Mouse (Mus musculus) stomach, embryonic 14.5 days (tissue): ENCODE measurements around the gene Rps18. TPM values are rescaled to one million over a fixed set of nuclear protein-coding genes. Genes with fewer than 3 reads are reported as not detected.
A peak's percentile ranks its signal among the peaks of the same experiment; 100 is the strongest.

Experiments used
- ATAC-seq: fragments of 200-750 bp; cut with Nextera tagmentation; 2 replicates; pipeline ENCODE4 v1.8.0; 2017; ENCODE audit warnings: low read depth, moderate TSS enrichment; ENCODE audit not compliant: insufficient number of reproducible peaks, insufficient read depth, low FRiP score
- H3K27ac ChIP-seq: fragments of 300-500 bp; sonication (generic); 2 replicates; pipeline ENCODE4 v1.5.1; 2014; ENCODE audit warnings: mild to moderate bottlenecking, low read length, moderate library complexity, mixed read lengths
- H3K27me3 ChIP-seq: fragments of 300-500 bp; sonication (generic); 2 replicates; pipeline ENCODE4 v1.6.1; 2014; ENCODE audit warnings: low read length, control low read depth, mixed read lengths; ENCODE audit not compliant: control insufficient read depth, insufficient read depth
- H3K36me3 ChIP-seq: fragments of 300-500 bp; sonication (generic); 2 replicates; pipeline ENCODE4 v1.6.1; 2014; ENCODE audit warnings: mild to moderate bottlenecking, control low read depth, low read length, moderate library complexity, mixed read lengths; ENCODE audit not compliant: control insufficient read depth, insufficient read depth
- H3K4me1 ChIP-seq: fragments of 300-500 bp; sonication (generic); 2 replicates; pipeline ENCODE4 v1.6.1; 2014; ENCODE audit warnings: low read length, control low read depth, mixed read lengths; ENCODE audit not compliant: control insufficient read depth, insufficient read depth
- H3K4me2 ChIP-seq: fragments of 300-500 bp; sonication (generic); replicated peaks from 2 replicates; pipeline ENCODE4 v1.6.1; 2014; ENCODE audit warnings: low read depth, low read length, control low read depth
- H3K4me3 ChIP-seq: fragments of 300-500 bp; sonication (generic); 2 replicates; pipeline ENCODE4 v1.5.1; 2014; ENCODE audit warnings: low read depth, low read length, control low read depth
- H3K9ac ChIP-seq: fragments of 300-500 bp; sonication (generic); replicated peaks from 2 replicates; pipeline ENCODE4 v1.6.1; 2014; ENCODE audit warnings: low read depth, mild to moderate bottlenecking, control low read depth, low read length, moderate library complexity, mixed read lengths
- H3K9me3 ChIP-seq: fragments of 300-500 bp; sonication (generic); 2 replicates; pipeline ENCODE4 v1.6.1; 2016; ENCODE audit warnings: low read depth, low read length, control low read depth; ENCODE audit not compliant: control insufficient read depth
- WGBS: fragments of 180-500 bp; shearing (Covaris S2); extraction: QIAGEN DNeasy Blood & Tissue Kit; methylation state at CpG from one replicate; pipeline ENCODE4 v1.1.7; 2014; 5-methylcytosine and 5-hydroxymethylcytosine counted together
- polyA plus RNA-seq: library from polyadenylated mRNA; unstranded; fragments of >200 nt; fragmentation: Nextera tagmentation; extraction: Ambion mirVana; gene quantifications from 2 replicates; pipeline ENCODE4 v1.2.1, GENCODE M21; 2014

The Rps18 gene
- polyA plus RNA-seq, 1 experiment from 2014 or later, result 2,164 TPM

DNA sequence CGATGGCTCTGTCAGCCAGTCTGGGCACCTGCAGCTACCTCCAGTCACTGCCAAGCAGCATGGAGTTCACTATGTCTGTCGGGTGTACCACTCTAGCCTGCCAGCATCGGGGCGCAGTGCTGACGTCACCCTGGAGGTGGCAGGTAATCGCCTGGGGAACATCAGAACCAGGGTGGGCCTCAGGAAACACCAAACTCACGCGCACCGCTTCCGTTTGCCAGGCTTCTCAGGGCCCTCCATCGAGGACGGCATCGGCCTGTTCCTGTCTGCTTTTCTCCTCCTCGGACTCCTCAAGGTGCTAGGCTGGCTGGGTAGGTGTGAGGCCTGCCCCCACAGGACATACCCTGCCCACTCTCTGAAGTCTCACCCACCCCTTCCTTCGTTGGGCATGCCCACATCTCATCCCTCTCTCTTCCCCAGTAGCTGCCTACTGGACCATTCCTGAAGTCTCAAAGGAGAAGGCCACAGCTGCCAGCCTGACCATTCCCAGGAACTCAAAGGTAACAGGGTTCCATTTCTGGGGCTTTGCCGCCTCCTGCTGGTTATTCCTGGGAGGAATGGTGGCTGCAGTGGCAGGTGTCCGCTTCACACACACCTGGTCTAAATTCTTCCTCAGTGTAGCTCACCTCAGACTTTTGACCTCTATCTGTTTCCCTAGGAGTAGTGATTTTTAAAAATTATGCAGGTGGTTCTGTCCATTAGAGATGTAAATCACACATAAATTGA is 29.4 kb downstream of the Rps18 start:
- Histone ChIP-seq H3K4me2 (no peak overlapping the region), H3K27ac (no peak overlapping the region), H3K36me3 (0 out of 2 replicates have a peak, but pooled peaks cover 3% of the 10 kb centered on the region), H3K9me3 (no peaks in the 10 kb centered on the region), H3K4me1 (peaks cover 11% of the 10 kb centered on the region), H3K4me3 (no peak overlapping the region), H3K27me3 (no peaks in the 10 kb centered on the region), H3K9ac (no peak overlapping the region)
- no peak for ATAC-seq
- 79% methylated on average over 17 of the region's 17 CpGs for WGBS

GRCm38 (mm10) chr17:33925406-33926116 is 30.2 kb downstream of the Rps18 start:
- no peaks in the 10 kb centered on the region for H3K9me3 ChIP-seq
- WGBS, result 83% methylated on average over 21 of the region's 21 CpGs
- no peak overlapping the region for H3K9ac ChIP-seq

GRCm38 (mm10) chr17:33924577-33925283 is 31.1 kb downstream of the Rps18 start:
- WGBS, result 86% methylated on average over 10 of the region's 10 CpGs
- Histone ChIP-seq H3K9ac (no peak overlapping the region), H3K27me3 (no peaks in the 10 kb centered on the region), H3K4me3 (no peak overlapping the region), H3K27ac (no peak overlapping the region), H3K9me3 (no peaks in the 10 kb centered on the region), H3K36me3 (0 out of 2 replicates have a peak, but pooled peaks cover 3% of the 10 kb centered on the region), H3K4me2 (no peak overlapping the region), H3K4me1 (peaks cover 4% of the 10 kb centered on the region)
- ATAC-seq, result no peak

More at GRCm38 (mm10) chr17:33925406-33926116, 30.2 kb downstream of the Rps18 start:
- Histone ChIP-seq H3K27me3 (no peaks in the 10 kb centered on the region), H3K36me3 (0 out of 2 replicates have a peak, but pooled peaks cover 3% of the 10 kb centered on the region), H3K4me3 (no peak overlapping the region), H3K27ac (no peak overlapping the region), H3K4me1 (peaks cover 4% of the 10 kb centered on the region), H3K4me2 (no peak overlapping the region)
- no peak for ATAC-seq

GRCm38 (mm10) chr17:33921361-33921760 is 34.4 kb downstream of the Rps18 start:
- no peak overlapping the region for H3K4me2 ChIP-seq
- H3K27me3 ChIP-seq, result no peaks in the 10 kb centered on the region
- H3K36me3 ChIP-seq, result 0 out of 2 replicates have a peak, but pooled peaks cover under 1% of the 10 kb centered on the region
- H3K4me1 ChIP-seq, result peaks cover 13% of the 10 kb centered on the region
- H3K4me3 ChIP-seq, result no peak overlapping the region
- 89% methylated on average over 7 of the region's 7 CpGs for WGBS
- H3K9ac ChIP-seq, result no peak overlapping the region
- no peaks in the 10 kb centered on the region for H3K9me3 ChIP-seq
- H3K27ac ChIP-seq, result no peak overlapping the region
- ATAC-seq, result no peak

DNA sequence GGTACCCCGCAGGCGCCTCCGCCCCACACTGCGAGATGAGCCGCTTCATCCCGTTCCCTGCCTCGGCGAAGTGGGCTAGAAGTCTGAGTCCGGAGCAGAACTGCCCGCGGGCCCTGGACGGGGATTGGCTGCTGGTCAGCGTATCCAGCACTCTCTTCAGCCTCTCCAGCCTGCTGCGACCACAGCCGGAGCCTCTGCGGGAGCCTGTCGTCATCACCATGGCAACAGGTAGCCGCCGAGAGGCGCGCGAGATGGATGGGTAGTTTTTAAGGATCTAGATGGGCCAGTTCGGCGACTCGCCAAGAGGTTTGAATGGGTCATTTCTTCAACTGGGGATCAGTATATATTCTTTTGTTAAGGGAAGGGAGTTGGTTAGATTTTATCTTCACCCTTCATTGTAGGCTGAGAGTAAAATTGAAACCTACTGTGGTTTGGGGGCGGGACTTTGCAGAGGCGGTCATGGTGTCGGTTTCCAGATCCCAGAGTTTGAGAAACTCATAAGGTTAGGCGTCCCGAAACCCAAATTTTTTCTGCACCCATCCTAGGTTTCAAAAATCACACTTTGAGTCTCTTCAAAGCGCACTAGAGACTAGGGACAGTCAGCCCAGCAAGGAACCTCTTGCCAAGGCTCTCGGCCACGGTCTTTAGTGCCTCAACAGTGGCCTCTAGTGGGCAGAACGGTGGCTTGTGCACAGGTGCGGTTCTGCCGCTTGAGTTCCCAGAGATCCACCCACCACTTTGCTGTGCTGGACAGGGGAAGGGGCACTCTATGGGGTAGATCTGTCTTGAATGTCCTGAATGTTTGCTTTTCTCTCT is 35.3 kb downstream of the Rps18 start:
- no peaks in the 10 kb centered on the region for H3K9me3 ChIP-seq
- WGBS, result under 1% methylated on average over 36 of the region's 36 CpGs
- no peaks in the 10 kb centered on the region for H3K36me3 ChIP-seq
- H3K4me3 ChIP-seq, result peak overlapping the region; percentile 70
- peak overlapping the region; percentile 48; the same call in 1 of the 2 replicates for H3K27ac ChIP-seq
- peak; percentile 35; the same call in 1 of the 2 replicates for ATAC-seq
- peak overlapping the region; percentile 99 for H3K4me2 ChIP-seq
- peaks cover 13% of the 10 kb centered on the region for H3K4me1 ChIP-seq
- H3K9ac ChIP-seq, result peak overlapping the region; percentile 55
- no peaks in the 10 kb centered on the region for H3K27me3 ChIP-seq

GRCm38 (mm10) chr17:33919351-33920281 is 36.2 kb downstream of the Rps18 start:
- H3K9me3 ChIP-seq, result no peaks in the 10 kb centered on the region
- H3K4me3 ChIP-seq, result peak overlapping the region; percentile 70
- H3K27me3 ChIP-seq, result no peaks in the 10 kb centered on the region
- H3K27ac ChIP-seq, result peak overlapping the region; percentile 48; the same call in 1 of the 2 replicates
- peaks cover 18% of the 10 kb centered on the region for H3K4me1 ChIP-seq
- peak overlapping the region; percentile 99 for H3K4me2 ChIP-seq
- under 1% methylated on average over 52 of the region's 52 CpGs for WGBS
- H3K36me3 ChIP-seq, result peaks cover 5% of the 10 kb centered on the region; the same call in 1 of the 2 replicates
- peak; percentile 34 for ATAC-seq
- H3K9ac ChIP-seq, result peak overlapping the region; percentile 55
